Mouse (Mus musculus): Measurements from ENCODE around the gene Ror1.

GRCm38 (mm10) chr4:100052258-100052657 is 43.3 kb upstream of the Ror1 start:
- TF ChIP-seq CTCF (IDR thresholded peaks at IDR 0.05; ENCODE audit: borderline replicate concordance, insufficient read depth, low read length): no peak
- TF ChIP-seq POLR2A (IDR thresholded peaks at IDR 0.05; ENCODE audit: low read depth, low read length): no peak

Measured in embryonic fibroblast, embryonic 13.5 days (primary cell).